Mouse (Mus musculus): ENCODE data around the gene Parva. TPM values are rescaled to one million over a fixed set of nuclear protein-coding genes. Genes with fewer than 3 reads are reported as not detected.

The Parva gene
- 10 to 100 TPM; 48.0 to 51.9 TPM for total RNA-seq (2021)
- long read RNA-seq, experiment 1, full-length matches to known transcripts, result 43 of 59 reads
- long read RNA-seq, experiment 1, partial matches to known transcripts, result 2 of 59 reads
- long read RNA-seq, experiment 1, other reads (novel, unspliced or antisense), result 14 of 59 reads
- long read RNA-seq, experiment 2, full-length matches to known transcripts, result 35 of 51 reads
- long read RNA-seq, experiment 2, partial matches to known transcripts, result 1 of 51 reads
- long read RNA-seq, experiment 2, other reads (novel, unspliced or antisense), result 15 of 51 reads

GRCm38 (mm10) chr7:112427357-112428157 is at the start of gene Parva:
Gene Parva (plus strand): TSS chr7:112427505.
- intact Hi-C loops (cut with DNase I), result no loop called here
- peak; percentile 26 to 48 for DNase-seq (ENCODE audit: low spot score in 2 of 2)

DNA sequence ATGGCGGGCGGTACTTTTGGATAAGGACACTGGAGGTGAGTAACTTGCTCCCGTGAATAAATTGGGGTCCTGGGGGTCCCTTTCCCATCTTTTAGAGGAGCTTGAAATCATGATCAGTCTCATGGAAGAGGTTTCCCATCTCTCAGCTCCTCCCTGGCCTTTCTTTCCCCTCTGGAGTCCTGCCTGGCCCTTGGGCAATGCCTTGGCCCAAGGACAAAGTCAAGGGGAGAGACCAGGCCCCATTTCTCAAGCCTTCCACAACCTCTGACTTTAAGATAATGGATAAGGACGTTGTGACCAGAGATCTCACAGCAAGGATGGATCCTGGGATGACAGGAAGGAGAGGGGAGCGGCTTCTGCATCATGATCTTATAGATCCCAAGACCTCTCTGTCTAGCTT is 49.2 kb upstream of the Parva start:
- no peak for DNase-seq (ENCODE audit: low spot score in 2 of 2)
- intact Hi-C loops (cut with DNase I), result loop anchor here (2.0 to 5.0 kb wide), 2 partner anchors 491 to 754 kb away; no protein-coding TSS in a partner anchor

DNA sequence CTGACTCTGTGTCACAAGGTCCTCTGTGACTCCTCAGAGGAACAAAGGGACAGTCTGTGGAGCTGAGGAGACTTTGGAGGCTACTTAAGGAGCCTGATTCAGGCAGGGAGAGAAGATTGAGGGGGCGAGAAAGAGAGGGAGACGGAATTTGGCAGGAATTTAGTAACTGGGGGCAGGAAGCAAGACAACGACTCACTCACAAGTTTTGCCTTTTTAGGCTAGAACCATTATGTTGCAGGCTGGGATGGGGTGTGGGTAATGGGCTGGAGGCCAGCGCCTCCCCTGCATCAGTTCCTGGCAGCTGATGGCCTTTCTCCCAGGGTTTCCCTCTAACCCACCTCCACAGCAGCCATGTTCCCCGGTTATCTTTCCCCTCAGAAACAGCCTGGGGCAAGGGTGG is 48.8 kb upstream of the Parva start:
- intact Hi-C loops (cut with DNase I), result loop anchor here (2.0 to 5.0 kb wide), 2 partner anchors 490 to 754 kb away; no protein-coding TSS in a partner anchor
- peak; percentile 67 to 82 for DNase-seq (ENCODE audit: low spot score in 2 of 2)

DNA sequence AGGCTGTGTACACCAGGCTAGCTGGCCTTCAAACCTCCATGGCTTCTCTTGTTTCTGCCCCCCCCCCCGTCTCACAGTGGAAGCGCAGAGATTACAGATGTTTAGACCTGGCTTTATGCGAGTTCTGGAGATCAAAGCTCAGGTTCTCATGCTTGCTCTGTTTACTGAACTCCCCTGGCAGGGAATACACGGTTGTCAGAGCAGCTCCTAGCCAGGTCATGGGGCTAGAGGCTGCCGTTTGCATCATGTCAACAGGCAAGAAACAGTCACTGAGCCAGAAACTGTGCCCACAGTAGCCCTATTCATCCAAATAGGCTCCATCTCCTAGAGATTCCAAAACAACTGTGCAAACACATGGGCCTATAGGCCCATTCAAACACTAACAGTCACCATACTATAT is 40.8 kb upstream of the Parva start:
- intact Hi-C loops (cut with DNase I), result no loop called here

GRCm38 (mm10) chr7:112387876-112388275 is 39.4 kb upstream of the Parva start:
- intact Hi-C loops (cut with DNase I), result no loop called here
- DNase-seq (ENCODE audit: low spot score in 2 of 2), result no peak

More for the DNA sequence above, 40.8 kb upstream of the Parva start:
- no peak for DNase-seq (ENCODE audit: low spot score in 2 of 2)

DNA sequence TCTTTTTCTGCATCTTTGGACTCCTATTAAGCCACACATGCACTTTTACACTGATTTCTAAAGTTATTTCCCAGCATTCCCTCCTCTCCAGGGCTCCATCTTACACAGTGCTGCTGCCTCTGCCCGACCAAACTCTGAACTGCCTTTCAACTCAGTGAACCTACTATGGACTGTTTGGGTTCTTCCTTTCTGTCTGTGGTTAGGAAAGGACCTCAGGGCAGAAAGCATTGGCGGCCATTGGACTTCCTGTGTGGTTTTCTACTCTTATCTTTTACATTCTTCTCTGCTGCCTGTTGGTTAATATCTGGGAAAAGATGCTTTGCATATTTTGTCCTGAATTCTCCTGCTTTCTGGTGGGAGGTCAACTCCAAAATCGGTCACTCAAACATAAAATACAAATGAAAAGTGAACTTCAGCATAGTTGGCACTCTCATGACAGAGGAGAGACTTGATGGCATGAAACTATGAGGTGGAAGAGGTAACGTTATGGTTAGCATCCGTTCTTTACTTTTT is 38.9 kb upstream of the Parva start:
- DNase-seq (ENCODE audit: low spot score in 2 of 2), result no peak
- intact Hi-C loops (cut with DNase I), result no loop called here

DNA sequence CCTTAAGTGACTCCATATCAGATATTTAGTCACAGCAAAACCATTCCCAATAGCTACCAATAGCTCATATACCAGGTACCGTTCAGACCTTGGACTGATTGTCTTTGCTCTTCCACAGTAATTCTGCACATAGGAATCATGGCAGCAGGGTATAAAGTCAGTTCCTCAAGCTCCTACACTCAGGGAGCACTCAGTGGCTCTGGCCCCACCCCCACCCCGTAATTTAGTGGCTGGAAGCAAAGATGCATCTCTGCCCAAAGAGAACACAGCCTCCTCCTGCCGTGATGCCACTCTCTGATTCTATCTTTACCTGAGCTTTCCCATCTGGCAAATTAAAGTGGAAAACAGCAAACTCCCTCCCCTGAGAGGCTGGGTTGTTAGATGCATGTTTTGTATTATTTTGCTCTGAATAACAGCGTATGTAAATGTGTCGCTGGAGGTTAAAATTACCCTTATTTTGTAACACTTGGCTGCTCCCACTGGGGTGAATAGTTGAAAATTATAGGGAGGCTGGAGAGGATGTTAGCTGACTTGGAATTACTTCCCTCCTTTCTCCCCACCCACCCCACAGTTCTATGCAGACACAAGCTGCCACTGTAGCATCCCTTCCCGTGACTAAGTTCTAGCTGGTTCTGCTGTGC is 37.6 kb upstream of the Parva start:
- intact Hi-C loops (cut with DNase I), result no loop called here
- peak in 1 of 2 experiments; percentile 27 for DNase-seq (ENCODE audit: low spot score in 2 of 2)

DNA sequence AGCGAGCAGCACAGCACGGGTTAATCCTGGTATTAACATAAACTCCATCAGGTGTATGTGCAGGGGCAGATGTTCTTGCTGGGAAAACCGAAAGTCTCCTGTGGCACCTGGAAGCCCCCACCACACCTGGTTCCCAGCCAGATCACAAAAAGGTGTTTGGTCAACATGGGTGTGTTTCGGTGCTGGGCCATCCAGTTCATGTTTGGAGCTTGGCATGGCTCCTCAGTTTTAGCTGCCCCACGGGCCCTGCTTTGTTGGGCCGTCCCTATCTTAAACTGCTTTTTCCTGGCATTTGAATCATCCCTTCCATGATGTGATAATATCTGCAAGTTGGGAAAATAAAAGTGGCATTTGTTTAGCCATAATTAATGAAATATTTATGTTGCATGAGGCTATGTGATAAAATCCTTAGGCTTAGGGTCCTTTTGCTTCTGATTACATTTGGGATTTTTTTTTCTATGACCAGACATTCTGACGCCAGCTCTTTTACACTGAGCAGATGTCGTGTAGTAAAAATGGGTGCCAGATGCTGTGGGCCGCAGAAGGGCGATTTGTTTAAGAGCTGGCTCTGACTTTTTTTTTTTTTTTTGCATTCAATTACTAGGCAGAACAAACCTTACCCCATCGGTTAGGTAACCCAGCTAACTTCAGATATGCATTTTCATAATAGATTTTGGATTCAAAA is 36.9 kb upstream of the Parva start:
- DNase-seq (ENCODE audit: low spot score in 2 of 2), result peak; percentile 29 to 53
- intact Hi-C loops (cut with DNase I), result no loop called here

DNA sequence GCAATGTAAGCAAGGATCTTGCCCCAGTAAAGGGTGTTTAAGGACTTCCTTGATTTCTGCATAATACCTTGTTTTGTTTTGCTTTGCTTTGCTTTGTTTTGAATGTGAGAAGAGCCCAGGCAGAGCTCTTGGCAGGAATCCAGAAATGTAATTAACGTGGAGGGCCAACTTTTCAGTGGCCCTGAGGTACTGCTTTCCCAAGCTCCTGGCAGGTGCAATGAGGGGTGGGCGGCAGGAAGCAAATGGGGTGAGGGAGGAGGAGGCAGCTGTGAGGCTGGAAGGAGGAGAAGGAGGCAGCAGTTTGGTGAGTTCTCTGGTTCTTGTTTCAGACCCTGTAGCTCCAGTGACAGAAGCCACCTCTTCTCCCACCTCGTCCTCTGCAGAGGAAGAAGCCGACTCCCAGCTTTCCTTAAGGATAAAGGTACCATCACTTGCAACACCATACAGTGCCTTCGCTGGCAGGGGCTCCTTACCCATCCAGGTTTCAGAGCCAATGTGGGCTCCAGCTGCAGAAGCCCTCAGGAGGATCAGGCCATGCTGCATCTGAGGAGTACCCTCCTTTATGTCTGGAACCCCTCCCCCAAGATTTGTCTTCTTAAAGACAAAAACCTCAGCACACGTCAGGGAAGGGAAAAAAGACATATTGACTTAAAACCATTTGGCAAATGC is 36.2 kb upstream of the Parva start:
- no peak for DNase-seq (ENCODE audit: low spot score in 2 of 2)
- intact Hi-C loops (cut with DNase I), result no loop called here

GRCm38 (mm10) chr7:112397786-112398185 is 29.5 kb upstream of the Parva start:
- intact Hi-C loops (cut with DNase I), result no loop called here
- DNase-seq (ENCODE audit: low spot score in 2 of 2), result no peak

- DNase-seq (ENCODE audit: low spot score in 2 of 2), result no peak
Measured at GRCm38 (mm10) chr7:112399425-112400170, 27.7 kb upstream of the Parva start.

DNA sequence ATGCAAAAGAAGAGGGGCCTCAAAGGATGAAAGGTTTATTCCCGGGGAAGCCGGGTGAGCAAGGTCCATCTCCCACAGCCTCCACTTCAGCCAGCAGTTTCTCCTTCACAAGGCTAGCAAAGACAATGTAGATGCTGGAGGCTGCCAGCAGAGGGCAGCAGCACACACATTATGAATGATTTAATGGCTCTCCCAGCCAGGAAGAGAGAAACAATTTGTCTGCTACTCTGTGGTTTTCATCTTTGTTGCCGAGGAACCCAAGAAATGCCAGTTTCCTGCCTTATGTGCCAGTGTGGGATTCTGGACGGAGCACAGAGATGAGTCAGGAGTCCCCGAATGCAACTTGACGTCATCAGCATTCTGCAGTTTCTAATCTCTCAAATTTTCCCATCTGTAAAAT is 27.1 kb upstream of the Parva start:
- intact Hi-C loops (cut with DNase I), result loop anchor here (2.0 kb wide), 1 partner anchor 463 kb away; no protein-coding TSS in a partner anchor
- DNase-seq (ENCODE audit: low spot score in 2 of 2), result peak; percentile 79 to 82

More at GRCm38 (mm10) chr7:112399425-112400170, 27.7 kb upstream of the Parva start:
- intact Hi-C loops (cut with DNase I), result loop anchor here (2.0 kb wide), 1 partner anchor 463 kb away; no protein-coding TSS in a partner anchor

- intact Hi-C loops (cut with DNase I), result no loop called here
- no peak for DNase-seq (ENCODE audit: low spot score in 2 of 2)
Measured at GRCm38 (mm10) chr7:112405061-112405460, 22.2 kb upstream of the Parva start.

- DNase-seq (ENCODE audit: low spot score in 2 of 2), result peak in 1 of 2 experiments; percentile 43
- intact Hi-C loops (cut with DNase I), result no loop called here
Measured at GRCm38 (mm10) chr7:112405578-112405977, 21.7 kb upstream of the Parva start.

- intact Hi-C loops (cut with DNase I), result no loop called here
- DNase-seq (ENCODE audit: low spot score in 2 of 2), result peak; percentile 45 to 47
Measured at GRCm38 (mm10) chr7:112407597-112407996, 19.7 kb upstream of the Parva start.

GRCm38 (mm10) chr7:112409991-112410390 is 17.3 kb upstream of the Parva start:
- DNase-seq (ENCODE audit: low spot score in 2 of 2), result no peak
- intact Hi-C loops (cut with DNase I), result no loop called here

- no peak for DNase-seq (ENCODE audit: low spot score in 2 of 2)
- intact Hi-C loops (cut with DNase I), result no loop called here
Measured at GRCm38 (mm10) chr7:112413286-112413685, 14.0 kb upstream of the Parva start.

DNA sequence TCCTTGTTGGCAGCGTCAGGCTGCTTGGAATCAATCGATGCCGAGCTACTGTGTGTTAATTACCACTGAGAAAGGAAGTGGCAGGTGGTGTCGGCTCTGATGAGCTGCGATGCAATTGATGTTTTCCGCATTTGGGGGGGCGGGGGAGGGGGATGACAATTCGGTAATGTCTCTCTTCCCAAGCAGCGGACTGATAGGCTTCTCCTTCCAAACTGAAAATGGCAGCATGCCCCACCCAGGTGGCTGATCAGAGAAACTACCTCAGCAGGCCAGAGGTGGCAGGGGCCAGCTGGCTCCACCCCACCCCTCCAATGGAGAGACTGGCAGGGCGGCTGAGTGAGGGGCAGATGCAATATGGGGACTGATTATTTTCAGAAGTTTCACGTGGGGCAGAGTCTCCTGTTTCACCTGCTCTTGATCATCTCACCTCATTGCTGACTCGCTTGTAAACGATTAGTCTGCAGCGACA is 11.2 kb upstream of the Parva start:
- intact Hi-C loops (cut with DNase I), result no loop called here
- DNase-seq (ENCODE audit: low spot score in 2 of 2), result no peak

Measured in left cerebral cortex, postnatal 14 days (tissue).